Mouse (Mus musculus): ENCODE results near the gene Kcnip1. TPM values are rescaled to one million over a fixed set of nuclear protein-coding genes. Genes with fewer than 3 reads are reported as not detected.

The Kcnip1 gene
- total RNA-seq, 4 experiments from 2014 or later, result not detected

DNA sequence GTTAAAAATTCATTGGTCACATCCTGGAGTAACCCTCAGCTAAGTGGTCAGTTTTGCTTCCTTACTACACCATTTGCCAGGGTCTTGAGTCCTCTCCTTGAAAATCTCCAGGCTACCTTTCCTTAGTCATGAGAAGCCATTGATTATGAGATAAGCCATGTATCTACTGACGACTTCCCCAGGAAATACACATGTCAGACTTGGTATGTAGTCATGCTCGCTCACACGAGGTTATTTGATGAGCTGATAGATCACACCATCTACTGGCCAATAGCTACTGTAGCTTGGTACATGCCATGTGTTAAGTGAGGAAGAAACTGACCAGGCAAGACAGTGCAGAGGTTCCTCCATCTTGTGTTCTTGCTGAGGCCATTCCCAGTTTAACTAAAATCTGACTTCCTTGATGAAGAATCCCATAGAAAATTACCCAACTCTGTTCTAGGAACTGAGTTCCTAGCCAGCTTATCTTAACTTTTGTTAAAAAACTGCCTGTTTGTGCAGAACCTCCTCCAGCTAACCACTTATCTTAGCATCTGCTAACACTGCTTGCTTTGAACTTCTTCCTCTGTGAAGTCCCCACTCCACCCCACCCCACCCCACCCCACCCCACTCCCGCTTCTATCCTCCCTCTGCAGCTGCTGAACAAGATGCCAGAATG is 53.4 kb downstream of the Kcnip1 start:
- no peak for DNase-seq (ENCODE audit: low spot score in 2 of 2)

DNA sequence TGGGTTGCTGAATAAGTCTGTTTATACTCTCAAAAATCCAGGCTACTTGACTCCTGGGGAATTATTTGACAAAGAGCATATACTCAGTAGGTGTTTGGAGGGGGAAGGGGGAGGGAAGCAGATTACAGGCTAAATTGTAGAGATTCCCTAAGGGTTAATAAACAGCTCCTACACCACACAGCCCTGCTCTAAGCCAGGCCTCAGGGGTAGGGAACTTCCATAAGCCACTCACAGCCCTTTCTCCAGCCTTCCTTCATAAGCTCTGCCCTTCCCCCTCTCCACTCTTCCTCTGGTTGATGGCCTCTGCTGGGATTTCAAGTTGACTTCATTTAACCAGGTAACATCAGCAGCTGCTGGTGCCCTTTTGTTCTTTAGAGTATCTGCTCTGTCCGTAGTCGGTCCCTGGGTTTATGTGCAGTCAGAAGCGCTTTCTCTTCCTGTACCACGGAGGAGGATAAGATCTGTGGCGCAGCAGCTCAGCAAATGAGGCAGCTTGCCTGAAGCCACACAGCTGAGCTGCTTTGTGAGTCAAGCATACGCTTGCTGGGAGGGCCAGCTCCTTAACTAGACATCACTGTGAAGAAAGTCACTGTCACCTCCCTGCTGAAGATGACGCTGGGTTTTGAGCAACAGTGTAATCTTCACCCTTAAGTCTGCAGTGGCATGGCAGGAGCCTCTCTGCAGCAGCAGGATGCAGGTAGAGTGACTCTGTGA is 54.2 kb downstream of the Kcnip1 start:
- no peak for DNase-seq (ENCODE audit: low spot score in 2 of 2)

DNA sequence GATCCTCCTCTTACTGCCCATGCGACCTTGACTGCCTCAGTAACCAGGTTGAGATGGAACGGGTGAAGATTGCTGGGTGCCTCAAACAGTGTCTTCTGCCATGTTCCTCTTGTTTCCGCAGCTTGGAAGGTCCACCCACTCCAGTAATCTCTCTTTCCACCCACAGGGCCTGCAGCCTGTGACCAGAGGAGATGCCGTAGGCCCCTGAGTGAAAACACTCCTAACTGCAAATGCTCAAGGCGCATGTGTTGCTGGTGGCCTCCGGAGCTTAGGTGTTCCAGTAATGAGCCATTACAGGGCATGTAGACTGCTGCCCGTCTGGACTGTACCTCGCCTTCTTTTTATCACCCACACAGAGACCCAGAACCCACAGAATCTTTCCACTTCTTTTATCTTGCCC is 55.3 kb downstream of the Kcnip1 start:
- no peak for DNase-seq (ENCODE audit: low spot score in 2 of 2)

DNA sequence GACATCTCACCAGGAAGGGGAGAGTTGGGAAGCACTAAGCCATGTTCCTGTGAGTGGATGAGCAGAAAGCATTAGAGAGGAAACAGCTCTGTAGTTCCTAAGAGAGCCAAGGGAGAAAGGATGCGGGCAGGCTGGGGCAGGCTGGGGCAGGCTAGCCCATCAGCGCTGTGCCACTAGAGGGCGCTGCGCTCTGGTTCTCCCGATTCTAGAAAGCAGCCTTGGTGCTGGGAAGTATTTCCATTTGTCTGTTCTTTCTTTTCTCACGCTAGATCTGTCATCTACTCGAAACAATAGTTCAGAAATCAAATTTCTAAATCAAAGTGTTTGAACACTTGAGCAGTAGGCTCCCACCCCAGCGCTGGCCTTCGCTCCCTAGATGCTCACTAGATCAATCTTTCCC is 58.7 kb downstream of the Kcnip1 start:
- no peak for DNase-seq (ENCODE audit: low spot score in 2 of 2)

DNA sequence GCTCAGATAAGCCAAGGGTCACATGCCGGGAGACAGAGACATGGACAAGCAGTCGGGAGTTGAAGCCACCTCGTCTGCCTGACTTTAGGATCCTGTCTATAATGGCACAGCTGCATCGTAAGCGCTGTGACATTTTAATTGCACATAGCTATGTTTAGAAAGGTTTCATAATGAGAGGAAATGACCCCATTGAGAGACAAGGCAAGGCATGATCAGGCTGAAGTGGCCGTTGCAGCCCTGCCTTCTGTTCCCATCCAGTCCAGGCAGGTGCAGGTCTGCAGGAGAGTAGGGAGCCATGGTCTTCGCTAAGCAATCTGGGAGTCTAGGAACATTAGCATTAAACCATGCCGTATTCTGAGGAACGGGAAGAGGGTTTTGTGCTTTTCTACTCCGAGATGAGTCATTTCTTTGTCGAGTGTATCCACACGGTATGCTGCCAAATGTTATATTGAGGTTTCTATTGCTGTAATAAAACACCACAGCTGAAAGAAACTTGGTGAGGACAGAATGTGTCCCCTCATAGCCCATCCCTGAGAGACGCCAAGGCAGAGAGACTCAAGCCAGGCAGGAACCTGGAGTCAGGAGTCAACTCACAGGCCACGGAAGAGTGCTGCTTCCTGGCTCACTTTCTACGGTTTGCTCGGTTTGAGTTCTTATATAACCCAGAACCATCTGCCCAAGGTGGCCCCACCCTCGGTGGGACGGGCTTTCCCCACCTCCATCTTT is 60.4 kb downstream of the Kcnip1 start:
- no peak for DNase-seq (ENCODE audit: low spot score in 2 of 2)

DNA sequence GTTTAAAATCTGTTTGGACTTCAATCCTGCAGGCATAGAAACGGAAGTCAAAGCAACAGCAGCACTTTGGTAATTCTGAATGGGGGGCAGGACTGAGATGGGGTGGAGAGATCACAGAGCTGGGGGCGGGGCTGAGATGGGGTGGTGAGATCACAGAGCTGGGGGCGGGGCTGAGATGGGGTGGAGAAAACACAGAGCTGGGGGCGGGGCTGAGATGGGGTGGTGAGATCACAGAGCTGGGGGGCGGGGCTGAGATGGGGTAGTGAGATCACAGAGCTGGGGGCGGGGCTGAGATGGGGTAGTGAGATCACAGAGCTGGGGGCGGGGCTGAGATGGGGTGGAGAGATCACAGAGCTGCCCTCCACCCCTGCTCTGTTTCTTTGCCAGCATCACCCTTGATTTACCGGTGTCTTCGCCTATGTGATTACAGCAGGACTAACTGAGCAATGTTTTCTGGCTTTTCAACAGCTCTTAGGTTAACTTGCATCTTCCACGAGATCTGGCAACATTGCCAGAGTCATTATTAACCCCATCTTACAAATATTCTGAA is 61.0 kb downstream of the Kcnip1 start:
- DNase-seq (ENCODE audit: low spot score in 2 of 2), result no peak

DNA sequence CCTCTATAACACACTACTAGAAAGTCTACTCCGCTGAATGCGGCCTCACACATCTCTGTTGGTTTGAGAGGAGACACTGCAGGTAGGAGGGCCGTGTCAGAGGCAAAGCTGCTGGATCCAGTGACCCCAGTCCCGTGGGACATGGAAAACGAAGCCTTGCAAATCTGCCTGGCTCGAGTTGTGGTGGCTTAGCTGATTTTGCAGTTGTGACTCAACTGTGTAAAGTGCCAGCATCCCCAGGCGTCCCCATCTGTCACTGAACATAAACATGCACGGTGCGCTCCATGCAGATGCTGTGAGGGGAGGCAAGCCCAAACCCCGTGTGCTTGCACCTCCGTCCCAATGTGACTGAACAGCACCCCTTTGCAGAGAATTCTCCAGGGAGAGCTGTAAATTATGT is 63.5 kb downstream of the Kcnip1 start:
- DNase-seq (ENCODE audit: low spot score in 2 of 2), result no peak

DNA sequence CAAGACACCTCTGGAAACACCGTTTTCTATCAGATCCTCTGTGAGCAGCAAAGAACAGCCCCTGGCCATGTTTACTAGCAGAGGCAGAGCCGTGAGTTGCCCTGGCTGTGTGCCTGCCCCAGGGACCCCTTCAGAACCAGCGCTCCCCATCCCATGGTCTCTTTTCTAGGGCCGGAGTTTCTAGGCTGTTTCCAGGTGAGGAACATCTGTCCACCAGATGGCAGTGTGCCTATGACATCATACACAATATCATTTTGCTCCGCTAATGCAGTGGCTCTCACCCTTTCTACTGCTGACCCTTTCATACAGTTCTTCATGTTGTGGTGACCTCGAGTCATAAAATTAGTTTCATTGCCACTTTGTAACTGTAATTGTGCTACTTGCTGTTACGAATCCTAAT is 64.3 kb downstream of the Kcnip1 start:
- peak in 1 of 2 experiments; percentile 4 for DNase-seq (ENCODE audit: low spot score in 2 of 2)

DNA sequence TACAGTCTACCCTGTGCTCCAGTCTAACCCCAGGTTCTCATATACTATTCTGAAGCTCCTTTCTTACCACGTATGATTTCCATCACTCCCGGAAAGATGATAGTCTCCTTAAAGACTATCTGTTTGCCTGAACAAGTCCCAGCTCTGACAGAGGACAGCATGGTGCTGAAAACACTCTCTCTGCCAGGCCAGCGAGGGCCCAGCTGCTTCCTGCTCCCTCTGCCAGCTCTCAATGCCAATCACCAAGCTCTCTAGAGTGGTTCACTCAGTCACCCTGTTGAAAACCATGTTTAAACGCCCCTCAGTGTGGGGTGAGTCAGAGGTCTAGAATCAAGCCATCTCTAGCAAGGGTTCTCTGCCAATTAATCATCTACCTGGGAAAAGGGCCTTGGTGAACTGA is 65.1 kb downstream of the Kcnip1 start:
- DNase-seq (ENCODE audit: low spot score in 2 of 2), result no peak

DNA sequence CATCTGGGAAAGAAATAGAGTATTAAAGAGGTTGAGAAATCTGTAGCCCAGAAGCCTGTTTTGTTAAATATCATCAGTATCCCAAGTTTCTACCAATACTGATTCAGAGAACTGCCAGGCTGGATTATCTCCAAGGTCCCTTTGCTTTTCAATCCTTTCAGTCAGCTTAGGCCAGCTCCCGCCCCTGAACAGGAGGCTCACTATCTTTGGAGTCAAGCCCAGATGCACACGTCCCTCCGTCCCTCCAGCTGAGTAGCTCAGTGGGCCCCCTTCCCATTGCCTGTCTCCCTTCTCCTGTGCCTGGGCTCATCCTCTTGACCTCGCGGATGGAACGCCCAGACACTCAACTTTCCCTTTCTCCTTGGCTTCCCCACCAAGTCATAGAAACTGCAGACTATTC is 65.6 kb downstream of the Kcnip1 start:
- no peak for DNase-seq (ENCODE audit: low spot score in 2 of 2)

DNA sequence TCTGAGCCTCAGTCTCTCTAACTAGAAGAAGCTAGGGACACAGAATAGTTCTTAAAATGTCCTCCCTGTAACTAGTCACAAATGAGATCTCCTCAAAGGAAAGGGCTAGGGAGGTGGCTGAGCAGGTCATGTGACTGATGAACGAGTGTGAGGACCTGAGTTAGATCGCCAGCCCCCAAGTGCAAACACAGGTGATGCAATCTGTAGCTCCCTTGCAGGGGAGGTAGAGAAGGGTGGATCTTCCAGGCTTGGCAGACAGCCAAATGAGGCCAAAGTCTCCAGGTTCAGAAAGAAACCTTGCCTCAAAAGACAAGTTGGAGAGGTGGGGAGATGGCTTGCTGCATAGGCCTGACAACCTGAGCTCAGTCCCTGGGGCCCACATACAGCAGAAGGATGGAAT is 66.4 kb downstream of the Kcnip1 start:
- DNase-seq (ENCODE audit: low spot score in 2 of 2), result no peak

DNA sequence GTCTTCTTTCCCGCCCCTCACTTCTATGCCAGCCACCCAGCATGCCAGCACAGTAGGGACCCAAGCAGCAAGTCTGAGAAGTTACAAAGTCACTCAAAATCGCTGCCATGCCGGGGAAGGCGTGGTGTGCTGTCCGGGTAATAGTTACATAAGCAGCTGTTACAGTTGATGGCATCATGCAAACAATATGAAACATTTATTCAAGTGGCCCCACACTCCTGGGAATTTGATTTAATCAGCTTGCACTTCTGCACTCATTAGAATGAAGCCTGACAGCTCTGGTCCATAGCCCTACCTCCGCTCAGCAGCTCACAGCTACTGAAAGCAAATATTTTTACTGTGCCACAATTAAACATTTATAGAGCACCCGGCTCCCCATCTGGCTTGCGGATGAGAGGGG is 67.2 kb downstream of the Kcnip1 start:
- DNase-seq (ENCODE audit: low spot score in 2 of 2), result no peak

DNA sequence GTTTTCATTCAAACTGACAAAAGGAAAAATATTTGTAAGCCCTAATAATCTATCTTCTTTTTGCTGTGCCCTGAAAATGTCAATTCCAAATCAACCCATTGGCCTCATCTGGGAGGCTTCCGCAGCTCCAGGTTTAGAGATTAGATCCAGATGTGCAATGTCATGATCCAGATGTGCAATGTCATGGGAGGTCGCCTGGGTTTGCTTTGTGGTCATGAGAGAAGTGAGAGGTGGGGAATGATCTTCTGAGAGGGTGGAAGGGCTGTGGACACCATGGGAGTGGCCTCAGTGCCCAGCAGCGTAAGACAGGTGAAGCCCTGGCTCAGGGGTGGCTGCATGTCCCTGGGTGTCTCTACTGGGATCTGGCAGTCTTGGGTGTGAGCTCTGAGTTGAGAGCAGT is 69.9 kb downstream of the Kcnip1 start:
- DNase-seq (ENCODE audit: low spot score in 2 of 2), result no peak

DNA sequence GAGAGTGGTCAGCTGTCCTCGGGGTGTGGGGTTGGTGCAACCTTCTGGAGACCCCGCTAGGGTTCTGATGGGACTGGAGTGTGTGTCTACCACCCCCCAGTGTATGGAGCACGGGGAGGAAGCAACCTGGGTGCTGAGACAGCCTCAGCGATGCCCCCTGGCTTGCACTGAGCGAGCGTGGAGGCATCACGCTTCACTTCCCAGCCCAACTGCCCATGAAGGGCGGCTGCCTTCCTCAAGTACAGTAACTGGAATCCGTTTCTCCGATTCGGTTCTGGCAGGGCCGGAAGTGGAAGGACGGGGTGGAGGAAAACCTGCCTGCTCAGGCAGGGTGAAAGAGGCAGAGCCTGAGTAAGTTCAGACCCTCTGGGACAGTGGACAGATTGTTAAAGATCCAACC is 71.5 kb downstream of the Kcnip1 start:
- DNase-seq (ENCODE audit: low spot score in 2 of 2), result no peak

DNA sequence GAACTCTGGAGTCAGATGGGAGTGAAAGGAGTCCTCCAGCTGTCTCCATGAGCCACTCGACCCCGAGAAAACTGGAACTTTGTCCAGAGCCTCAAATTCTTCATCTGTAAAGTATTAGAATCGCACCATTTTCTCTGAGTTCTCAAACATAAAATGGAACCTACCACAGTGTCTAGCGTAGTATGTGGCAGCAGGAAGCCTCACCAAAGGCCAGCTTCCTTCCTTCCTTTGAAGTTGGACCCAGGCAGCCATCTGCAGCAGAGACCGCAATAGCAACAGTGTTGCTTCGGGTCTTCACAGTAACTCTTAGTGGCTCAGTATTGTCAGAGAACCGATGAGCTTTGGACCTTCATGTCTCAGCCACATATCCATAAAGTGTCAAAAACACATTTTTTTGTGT is 73.1 kb downstream of the Kcnip1 start:
- no peak for DNase-seq (ENCODE audit: low spot score in 2 of 2)

DNA sequence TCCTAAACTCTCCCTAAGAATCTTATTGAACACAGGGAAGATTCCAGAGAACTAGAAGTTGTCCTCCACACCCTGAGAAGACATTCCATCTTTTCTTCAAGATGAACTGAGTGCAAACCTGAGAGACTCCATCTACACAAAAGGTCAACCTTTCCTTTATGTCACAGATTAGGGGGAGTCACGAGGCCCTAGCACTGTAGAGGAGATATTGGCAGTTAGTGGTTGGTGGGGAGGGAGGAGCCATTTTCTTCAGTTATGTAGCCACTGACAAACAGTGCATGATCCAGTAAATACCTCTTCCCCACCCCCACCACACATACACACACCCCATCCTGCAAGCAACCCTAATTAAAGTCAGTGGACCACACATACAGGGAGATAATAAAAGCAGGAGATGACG is 74.5 kb downstream of the Kcnip1 start:
- no peak for DNase-seq (ENCODE audit: low spot score in 2 of 2)

DNA sequence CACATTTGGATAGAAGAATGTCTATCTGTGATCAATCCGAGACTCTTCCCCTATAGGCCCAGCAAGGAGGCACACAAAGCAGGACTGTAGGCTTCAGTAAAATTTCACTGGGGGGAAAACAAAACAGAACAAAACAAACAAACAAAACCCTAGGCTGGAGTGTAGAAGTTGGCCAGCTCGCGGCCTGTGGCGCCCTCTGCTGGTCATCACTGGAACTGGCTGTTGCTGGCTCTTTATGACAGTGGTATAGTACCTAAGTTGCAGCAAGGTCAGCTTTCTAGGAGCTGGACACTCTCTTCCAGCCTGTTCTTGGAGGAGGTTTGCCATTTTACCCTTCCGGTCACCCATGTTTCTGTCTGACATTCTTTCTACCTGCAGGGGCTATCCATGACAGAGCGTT is 75.4 kb downstream of the Kcnip1 start:
- peak; percentile 28 for DNase-seq (ENCODE audit: low spot score in 2 of 2)

DNA sequence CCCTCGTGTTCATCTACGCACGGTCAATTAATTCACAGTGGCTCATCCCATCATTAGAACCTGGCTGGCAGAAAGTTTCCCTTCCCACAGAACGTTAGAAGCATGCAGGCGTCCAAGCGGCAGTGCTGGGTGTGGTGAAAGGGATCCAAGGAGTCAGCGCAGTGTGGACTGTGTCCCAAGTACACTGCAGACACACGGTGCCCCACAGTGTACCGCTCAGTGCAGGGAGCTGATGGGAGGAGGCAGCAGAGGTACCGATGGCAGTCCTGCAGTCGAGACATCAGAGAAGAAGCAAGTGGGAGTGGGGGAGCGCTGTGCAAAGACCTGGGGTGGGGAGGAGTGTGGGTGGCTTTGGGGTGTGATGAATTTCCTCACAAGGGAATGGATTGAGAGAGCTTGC is 78.7 kb downstream of the Kcnip1 start:
- no peak for DNase-seq (ENCODE audit: low spot score in 2 of 2)

DNA sequence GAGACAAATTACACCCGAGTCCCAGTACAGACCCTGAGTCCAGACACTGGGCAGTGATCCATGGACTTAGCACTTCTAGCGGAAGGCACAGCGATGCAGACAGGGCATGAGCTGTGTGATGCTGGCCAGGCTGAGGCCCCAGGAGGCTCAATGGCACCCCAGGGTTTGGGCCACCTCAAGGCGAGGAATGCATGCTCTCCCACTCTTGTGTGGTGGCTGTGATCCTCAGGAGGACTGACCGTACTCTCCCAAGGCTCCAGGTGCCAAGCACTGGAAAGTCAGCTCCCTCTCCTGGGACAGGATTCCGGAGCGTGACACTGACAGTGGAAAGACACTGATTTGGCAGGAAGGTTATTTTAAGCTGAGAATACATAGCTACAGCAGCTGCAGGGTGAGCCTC is 79.9 kb downstream of the Kcnip1 start:
- DNase-seq (ENCODE audit: low spot score in 2 of 2), result no peak

DNA sequence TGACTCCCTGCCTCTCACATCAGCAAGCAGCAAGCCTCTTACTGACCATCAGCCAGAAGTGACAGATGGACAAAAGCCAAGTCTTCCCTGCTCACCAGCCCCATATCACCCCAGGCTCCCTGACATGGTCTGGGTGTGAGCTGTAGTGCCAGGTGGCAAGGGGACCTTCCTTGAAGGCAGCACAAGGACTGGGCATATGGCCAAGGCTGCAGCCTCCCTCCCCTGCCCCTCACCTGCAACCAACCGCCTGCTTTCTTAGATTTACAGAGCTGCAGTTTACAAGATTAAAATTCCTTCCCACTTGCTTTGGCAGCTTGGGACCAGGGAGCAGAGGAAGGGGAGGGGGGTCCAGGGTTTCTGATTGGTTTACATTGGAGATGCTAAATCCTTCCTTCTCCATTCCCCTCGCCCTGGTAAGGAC is 80.8 kb downstream of the Kcnip1 start:
- DNase-seq (ENCODE audit: low spot score in 2 of 2), result no peak

DNA sequence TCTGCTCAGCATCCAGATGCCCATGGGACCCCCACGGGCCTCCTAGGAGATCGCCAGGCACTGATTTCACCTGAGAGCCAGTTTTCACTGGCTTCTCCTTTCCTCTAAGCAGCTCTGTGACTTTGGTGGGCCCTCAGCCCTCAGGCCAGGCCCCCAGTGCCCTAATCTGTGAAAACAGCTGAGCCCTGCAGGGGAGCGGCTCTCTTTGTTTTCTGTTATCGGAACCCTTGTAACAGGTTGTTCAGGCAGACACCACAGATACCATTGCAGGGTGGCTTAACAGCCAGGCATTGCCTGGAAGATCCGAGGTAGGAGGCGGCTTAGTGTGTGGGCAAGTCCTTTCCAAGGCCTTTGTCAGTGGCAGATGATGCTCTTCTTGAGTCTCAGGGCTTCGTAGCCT is 82.0 kb downstream of the Kcnip1 start:
- no peak for DNase-seq (ENCODE audit: low spot score in 2 of 2)

DNA sequence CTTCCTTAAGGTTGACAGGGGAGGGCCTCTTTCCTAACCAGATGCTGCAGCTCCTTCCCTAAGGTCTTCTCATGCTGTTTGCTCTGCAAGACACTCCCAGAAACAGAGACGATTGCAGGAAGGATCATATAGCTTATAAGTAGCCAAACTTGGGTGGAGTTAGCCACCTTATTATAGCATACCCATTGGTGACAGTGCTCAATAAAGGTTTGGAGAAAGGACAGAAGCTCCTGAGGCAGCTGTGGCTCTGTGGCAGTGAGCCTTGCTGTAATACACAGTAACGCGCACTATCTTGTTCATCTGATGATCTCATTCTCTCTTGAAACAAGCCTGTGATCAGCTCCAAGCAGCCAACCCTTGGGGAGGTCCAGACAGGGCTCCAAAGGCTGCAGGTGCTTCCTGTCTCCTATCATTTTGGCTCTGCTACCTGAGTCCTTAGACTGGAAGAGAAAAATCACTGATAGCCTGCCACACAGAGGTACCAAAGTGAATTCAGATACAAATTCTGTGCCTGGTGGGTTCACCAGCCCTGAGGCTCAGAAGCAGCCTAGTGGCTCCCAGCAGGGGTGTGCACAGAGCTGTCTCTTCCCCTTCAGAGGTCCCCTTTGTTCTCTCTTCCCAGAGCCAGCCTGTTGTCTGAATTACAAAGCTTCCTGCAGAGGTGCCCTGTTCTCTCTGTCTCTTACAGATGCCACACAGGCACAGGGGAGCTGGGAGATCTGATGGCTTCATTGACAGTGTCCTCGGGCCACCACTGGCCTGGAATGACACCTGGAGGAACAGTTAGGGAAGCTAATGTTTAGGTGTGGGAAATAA is 84.4 kb downstream of the Kcnip1 start:
- no peak for DNase-seq (ENCODE audit: low spot score in 2 of 2)
